Mouse (Mus musculus): ENCODE measurements around the gene Zfp853.

Gene Zfp853

DNA sequence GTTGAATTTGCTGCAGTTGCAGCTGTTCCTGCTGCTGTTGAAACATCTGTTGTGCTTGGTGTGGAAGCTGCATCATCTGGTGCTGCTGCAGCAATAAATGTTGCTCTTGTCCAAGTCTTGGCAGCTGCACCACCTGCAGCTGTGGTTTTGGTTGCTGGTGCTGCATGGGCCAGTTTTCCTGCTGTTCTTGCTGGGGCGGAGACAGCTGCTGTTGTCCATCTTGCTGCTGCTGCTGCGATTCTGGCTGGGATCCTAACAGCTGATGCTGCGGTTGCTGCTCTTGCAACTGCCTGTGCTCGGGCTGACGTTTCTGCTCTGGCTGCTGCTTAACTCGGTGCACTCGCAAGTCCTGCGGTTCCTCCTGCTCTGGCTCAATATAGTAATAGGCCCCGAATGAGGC lies 4.1 kb downstream of the Zfp853 start:
- no peak for DNase-seq

DNA sequence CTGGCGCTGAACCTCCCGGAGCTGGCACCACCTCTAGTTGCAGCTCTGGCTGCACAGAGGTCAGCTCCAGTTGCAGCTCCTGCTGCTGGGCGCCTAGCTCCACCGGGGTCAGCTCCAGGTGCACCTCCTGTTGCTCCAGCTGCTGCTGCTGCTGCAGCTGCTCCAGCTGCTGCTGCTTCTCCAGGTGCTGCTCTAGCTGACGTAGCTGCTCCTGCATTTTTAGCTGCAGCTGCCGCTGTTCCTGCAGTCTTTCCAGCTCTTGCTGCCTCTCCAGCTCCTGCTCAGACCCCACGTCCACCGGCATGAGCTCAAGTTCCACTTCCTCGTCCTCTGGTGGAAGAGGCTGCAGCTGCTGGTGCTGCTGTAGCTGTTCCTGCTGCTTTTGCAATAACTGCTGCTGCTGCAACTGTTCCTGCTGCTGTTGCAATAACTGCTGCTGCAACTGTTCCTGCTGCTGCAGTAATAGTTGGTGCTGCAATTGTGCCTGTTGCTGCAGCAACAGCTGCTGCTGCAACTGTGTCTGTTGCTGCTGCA lies 5.0 kb downstream of the Zfp853 start:
- DNase-seq: no peak

DNA sequence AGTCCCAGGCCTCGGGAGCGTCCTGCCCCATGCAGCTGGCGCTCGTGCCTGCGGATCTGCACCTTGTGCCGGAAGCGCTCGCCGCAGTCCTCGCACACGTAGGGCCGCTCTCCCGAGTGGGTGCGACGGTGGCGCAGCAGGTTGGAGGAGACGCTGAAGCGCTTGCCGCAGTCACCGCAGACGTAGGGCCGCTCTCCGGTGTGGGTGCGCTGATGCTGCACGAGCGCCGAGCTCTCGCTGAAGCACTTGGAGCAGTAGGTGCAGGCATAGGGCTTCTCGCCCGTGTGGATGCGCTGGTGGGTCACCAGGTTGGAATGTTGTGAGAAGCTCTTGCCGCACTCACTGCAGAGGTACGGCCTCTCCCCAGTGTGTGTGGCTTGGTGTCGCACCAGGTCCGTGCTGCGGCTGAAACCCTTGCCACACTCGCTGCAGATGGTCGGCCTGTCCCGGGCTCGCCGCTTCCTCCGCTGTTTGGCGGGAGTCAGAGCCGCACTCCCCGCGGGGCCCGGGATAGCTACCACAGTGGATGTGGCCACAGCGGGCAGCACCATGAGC lies 5.6 kb downstream of the Zfp853 start:
- DNase-seq: peak in 1 of 2 experiments; percentile 29

DNA sequence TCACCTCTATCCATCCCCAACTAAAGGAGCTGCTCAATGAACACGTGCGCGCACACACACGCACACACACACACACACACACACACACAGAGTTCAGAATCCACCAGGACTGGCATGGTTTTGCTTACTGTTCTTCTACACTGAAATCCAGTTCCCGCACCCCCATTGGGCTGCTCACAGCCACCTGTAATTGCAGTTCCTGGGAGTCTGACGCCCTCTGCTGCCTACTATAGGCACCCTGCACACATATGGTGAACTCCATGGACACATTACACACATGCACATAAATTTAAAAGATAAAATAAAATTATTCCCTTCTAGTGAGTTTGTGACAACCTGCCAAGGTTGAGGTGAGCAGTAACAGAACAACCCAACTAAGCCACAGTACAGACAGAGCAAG lies 8.7 kb downstream of the Zfp853 start:
- DNase-seq: peak in 1 of 2 experiments; percentile 40

DNA sequence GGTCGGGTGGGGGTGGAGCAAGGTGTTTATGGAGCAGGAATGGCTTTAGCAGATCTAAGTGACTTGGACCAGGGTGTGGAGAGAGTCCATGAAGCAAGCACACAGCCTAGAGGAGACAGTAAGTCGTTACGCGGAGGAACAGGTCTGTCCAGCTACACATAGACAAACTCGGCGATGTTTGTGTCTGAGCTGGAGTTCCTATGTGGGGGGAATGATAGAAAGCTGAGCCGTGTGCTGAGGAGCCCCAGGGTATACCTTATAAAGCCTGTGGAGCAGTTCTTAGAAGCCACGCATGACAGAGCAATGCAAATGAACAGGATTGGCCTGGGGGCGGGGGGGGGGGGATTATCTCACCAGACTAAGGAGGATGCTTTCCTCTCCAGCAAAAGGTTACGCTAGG lies 14.2 kb downstream of the Zfp853 start:
- no peak for DNase-seq

DNA sequence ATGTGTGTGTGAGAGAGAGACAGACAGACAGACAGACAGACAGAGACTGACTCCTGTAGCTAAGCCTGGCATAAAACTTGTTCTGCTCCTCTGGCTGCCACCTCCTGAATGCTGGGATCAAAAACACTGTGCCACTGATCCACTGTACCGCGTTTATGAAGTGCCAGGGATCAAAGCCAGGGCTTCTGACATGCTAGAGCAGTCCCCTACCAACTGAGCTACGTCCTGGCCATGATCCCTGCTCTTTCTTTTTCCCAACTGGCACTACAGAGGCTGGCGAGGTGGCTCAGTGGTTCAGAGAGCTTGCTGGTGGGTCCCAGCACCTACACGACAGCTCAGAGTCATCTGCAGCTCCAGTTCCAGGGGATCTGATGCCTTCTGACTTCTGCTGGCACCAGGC lies 17.7 kb downstream of the Zfp853 start:
- no peak for DNase-seq

DNA sequence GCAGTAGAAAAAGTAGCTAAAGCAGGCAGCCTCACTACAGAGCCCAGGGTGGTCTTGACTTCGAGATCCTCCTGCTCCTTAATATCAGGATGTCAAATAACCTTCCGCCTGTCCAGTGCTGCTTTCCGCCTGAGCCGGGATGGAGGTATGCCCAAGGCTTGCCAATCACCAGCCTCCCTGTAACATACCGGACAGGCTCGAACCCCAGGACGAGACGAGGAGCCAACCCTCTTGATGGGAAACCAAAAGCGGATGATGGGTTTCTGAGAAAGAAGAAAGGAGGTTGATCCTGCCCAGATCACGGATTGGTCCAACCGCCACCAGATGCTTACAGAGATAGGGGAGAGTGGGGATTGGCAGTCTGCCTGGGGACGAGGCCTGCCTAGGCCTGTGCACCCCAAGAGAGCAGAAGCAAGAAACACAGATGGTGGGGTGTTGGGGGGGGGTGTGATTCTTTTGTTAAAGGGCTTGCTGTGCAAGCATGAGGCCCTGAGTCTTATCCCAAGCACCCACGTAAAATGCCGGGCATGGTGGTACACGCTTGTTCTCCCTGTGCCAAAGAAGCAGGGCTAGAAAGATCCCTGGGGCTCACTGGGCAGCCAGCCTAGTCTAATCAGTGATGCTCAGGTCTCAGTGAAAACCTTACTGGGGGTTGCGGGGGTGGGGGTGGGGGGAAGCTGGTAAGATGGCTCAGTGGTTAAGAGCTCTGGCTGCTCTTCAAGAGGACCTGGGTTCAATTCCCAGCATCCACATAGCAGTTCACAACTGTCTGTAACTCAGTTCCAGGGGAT lies 20.7 kb downstream of the Zfp853 start:
- no peak for DNase-seq

DNA sequence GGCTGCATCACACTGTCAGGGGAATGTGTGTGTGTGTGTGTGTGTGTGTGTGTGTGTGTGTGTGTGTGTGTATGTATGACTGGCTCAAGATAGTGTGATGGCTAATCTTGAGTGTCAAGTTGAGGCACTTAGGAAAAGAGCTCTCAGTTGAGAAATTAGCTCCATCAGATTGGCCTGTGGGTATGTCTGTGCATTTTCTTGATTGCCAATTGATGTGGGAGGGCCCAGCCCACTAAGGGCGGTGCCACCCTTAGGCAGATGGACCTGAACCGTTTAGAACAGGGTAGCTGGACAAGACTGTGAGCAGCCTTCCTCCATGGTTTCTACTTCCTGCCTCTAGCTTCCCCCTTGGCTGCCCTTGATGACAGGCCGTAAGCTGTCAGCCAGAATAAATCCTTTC lies 21.3 kb downstream of the Zfp853 start:
- no peak for DNase-seq

DNA sequence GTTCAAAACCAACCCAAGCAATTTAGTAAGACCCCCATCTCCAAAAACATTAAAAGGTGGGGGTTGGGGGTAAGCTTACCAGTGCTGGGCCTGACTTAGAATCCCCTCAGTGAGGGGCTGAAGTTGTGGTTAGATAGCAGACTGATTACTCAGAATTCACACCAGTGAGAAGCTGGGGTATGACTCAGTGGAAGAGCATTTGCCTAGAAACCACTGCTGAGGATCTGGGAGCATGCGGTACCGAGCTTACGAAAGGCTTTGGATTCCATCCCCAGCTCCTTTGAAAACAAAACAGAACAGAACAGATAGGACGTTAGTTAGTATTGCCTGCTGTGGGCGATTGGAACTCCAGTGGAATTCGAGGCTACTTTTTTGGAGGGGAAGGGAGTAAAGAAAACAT lies 21.8 kb downstream of the Zfp853 start:
- DNase-seq: no peak

DNA sequence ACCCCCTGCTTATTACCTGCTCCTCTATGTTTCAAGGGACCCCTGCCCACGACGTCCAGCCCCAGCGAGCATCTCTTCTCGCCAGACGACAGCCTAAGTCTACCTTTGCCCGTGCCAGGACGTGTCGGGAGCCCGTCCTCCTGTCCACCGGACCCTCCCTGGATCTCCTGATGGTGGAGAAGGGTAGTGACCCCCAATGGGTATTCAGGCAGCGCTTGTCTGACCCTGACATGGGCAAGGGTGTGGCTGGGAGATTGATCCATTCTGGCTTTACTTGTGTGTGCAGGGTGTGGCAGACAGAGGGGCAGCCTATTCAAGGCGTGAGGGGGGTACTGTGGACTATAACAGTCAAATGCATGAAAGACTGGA lies 23.3 kb downstream of the Zfp853 start:
- no peak for DNase-seq

DNA sequence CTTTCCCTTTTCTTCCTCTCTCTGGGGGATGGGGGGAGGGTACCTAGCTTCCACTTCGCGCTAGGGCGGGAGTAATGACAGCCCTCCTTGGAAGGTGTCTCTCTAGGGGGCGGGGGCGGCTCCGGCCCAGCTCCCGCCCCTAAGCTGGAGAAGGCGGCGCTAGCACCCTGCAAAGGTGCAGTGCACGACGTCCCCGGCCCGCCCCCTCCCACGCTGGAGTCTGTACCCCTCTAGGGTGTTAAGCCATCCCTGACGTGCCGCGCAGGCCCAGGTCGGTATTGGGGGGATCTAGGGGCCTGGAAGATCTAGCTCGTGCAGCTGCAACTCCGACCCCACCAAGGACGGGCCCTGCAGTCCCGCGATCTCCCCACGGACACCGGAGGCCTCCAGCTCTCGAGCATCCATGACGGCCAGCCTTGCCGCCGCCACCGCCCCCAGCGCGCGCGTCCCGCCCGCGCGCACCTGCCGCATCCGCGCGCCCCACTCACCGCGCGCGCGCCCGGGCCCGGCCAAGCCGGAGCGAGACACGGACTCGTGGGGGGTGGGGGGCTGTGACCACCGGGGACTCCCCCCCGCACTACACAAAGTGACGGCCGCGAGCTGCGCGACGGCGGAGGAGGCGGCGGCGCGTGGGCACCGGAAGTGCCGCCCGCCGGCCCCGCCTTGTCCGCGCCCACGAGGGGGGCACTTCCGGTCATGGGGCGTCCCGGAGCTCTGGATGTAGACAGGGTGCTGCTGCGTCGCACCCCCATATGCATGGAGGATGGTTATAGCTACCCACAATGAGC lies 23.9 kb downstream of the Zfp853 start, which contains the start of gene Zfp316:
Gene Zfp316, minus strand, starts transcription at position 660 of the 788 bp plus-strand sequence.
- peak; percentile 67 to 87 for DNase-seq

DNA sequence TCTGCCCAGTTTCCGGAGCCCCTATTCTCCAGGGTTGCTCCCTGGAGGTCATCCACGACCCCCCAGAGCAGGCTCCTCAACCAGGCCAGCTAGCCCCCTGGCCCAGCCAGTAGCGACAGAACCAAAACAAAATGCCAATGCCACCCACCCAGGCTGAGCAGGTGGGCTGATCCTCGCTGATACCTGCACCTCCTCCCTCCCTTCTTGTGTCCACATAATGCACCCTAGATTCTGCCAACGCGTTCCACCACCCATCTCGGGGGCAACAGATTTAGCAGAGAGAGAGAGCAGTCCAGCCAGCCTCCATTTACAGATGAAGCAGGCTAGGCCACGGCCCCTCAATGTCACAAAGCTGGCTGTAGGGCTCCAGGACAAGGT lies 24.4 kb downstream of the Zfp853 start:
- no peak for DNase-seq

DNA sequence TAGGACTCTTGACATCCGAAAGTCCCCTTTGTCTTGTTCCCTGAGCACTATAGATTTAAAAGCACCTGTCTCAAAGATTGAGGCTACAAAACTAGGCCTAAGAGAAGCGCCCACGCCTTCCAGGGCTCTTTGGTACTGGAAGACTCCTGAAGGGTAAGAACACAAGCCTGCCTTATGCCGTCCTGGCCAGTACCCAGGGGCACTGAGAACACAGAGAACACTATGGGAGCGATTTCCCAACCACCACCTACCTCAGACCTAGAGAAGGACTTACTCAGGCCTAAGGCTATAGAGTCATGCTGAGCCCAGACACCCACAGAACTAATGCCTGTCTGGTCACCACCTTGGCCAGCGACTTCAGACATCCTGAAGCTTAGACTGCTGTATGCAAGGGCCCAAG lies 26.6 kb downstream of the Zfp853 start:
- no peak for DNase-seq

DNA sequence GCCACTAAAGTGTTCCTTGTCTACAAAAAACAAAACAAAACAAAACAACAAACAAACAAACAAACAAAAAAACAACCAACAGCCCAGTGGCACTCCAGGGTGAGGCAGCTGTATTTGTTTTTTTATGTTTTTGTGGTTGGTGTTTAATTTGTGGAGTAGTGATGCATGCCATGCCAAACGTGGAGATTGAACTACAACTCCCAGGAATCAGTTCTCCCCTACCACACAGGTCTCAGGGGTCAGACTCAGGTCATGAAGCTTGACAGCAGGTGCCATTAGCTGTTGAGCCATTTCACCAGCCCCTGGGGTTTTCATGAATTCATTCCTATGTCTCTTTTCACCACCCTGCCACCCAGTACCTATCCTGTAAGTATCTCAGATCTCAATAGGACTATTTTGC lies 28.0 kb downstream of the Zfp853 start:
- DNase-seq: no peak

DNA sequence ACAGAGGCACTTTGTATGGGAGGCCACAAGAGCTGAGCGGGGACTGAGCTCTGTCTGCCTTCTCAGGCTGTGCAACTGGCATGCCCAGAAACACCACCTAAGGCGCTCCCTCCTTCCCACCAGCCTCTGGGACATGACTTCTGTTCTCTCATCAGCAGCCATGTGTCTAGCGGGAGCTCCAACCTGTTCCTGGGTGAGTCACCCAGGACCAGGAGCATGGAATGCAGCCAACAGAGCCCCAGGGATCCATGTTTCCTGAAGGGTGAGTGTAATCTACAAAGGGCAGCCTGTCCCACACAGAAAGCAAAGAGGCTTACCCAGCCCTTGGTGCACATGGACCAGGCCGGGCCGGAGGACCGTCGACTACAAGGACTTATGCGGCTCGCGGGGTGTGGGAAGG lies 28.7 kb downstream of the Zfp853 start:
- DNase-seq: peak in 1 of 2 experiments; percentile 8

DNA sequence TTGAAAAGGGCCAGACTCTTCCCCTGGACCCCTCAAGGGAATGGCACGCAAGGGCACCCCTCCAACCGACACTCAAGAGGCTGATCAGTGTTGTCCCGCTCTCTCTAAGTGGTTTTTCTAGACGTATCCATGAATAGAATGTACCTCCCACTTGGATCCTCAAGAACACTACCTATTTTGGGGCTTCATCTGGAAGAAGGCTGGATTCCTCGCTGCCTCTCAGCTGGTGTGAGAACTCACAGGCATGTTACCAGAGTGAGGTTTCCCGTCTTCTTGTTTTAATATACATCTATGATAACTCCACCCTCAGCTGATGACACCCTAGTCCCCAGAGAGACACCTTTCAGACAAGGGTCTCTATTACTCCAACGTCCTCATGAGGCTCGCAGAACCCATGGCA lies 31.8 kb downstream of the Zfp853 start:
- DNase-seq: no peak

DNA sequence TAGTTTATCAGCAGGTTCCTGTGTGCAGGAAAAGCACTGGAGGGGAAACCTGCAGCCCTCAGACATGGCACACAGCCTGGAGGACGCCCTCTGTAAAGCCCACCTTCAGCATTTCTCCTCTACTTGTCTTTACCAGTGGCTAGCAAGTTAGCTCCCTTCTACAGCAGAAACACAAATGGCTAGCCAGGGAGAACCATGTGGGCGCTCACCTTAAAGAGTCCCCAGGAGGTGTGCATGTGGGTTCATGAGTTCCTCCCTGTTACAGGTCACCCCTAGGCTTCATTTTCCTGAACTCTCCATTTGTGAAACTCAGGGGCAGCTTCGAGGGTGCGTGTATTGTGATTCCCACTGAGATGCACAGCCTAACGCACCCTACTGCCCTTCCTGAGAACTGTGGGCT lies 37.6 kb downstream of the Zfp853 start:
- DNase-seq: no peak

DNA sequence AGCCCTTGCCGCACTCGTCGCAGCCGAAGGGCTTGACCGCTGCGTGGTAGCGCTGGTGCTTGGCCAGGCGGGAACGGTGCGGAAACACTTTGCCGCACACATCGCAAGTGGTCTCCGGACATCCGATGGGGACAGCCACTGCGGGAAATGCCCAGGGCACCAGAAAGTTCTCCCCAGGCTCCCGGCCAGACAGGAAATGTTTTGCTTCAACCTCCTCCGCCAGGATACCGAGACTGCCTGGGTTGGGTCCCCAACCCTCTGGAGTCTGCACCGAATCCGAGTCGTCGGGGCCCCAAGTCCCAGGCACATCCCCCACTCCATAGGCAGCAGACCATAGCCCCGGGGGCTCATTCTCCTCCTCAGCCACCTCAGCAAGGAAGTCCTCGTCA lies 38.3 kb downstream of the Zfp853 start:
- peak in 1 of 2 experiments; percentile 9 for DNase-seq

DNA sequence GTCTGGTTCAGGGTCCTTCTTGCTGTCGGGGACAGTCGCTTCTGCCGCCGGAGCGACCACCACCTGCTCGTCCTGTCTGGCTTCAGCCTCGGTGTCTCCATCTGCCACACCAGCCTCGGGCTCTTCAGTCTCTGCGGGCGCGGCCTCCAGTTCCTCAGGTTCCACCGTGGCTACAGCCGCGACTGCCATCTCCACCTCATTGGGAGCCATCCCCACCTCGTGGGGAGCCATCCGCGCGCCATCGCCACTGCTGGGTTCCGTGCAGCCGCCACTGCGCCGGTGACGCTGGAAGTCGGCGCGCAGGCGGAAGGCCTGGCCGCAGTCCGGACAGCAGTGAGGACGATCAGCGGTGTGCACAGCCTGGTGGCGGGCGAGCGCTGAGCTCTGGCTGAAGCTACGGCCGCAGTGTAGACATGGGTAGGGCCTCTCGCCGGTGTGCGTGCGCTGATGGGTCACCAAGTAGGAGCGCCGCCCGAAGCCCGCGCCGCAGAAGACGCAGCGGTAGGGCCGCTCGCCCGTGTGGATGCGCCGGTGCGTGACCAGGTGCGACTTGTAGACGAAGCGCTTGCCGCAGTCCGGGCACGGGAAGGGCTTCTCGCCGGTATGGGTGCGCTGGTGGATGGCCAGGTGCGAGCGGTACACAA lies 38.8 kb downstream of the Zfp853 start:
- DNase-seq: peak in 1 of 2 experiments; percentile 11

DNA sequence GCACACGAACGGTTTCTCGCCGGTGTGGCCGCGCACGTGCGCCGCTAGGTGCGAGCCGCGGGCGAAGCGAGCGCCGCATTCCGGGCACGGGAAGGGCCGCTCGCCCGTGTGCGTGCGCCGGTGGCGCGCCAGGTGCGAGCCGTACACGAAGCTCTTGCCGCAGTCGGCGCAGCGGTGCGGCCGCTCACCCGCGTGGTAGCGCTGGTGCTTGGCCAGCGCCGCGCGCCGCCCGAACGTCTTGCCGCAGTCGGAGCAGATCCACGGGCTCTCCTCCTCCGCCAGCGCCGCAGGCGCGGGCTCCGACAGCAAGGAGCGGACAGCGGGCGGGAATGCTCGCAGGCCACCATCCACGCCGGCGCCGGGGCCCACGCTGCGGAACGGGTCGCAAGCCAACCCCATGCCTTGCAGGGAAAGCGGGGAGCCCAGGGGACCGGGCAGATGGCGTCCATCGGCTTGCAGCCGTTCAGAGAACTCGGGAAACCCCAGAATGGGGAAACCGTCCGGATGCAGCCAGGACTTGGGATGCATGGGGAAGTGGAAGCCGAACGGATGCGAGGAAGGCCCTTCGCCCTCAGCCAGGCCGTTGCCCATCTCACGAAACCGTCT lies 39.4 kb downstream of the Zfp853 start:
- peak in 1 of 2 experiments; percentile 9 for DNase-seq

DNA sequence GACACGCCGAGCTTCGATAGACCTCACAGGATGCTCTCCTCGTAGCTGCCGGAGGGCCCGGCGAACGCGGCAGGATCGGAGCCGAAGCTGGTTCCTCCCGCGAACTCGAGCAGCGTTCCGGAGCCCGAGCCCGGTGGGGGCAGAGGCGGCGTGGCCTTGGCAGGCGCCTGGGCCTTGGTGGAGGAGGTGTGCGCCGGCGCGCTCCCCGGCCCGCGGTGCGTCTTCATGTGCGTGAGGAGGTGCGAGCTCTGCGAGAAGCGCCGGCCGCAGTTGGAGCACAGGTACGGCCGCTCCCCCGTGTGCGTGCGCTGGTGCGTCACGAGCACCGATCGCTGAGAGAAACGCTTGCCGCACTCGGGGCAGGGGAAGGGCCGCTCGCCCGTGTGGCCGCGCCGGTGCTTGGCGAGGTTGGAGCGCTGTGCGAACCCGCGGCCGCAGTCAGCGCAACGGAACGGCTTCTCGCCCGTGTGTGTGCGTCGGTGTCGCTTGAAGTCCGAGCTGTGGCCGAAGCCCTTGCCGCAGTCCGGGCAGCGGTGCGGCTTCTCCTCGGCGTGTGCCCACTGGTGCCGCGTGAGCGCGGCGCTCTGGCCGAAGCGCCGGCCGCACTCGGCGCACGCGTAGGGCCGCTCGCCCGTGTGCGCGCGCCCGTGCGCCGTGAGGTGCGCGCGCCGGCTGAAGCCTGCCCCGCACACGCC lies 40.1 kb downstream of the Zfp853 start:
- DNase-seq: peak in 1 of 2 experiments; percentile 24

DNA sequence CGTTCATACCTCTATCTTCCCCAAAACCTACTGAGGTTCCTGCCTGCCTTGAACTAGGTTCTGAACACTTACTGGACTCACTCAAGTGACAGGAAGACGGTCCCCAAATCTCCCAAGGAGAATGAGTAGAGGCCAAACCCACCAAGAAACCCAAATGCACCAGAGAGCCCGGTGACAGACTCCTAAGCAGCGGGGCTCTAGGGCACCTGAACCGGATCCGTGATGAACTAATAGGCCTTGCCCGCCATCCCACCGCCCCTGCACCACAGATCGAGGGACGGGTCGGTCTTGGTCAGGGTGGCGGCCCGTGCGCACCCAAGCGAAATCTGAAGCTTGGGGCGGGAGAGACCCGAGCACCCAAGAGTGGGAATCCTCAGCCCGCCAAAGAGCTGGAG lies 40.6 kb downstream of the Zfp853 start:
- peak in 1 of 2 experiments; percentile 6 for DNase-seq

All from kidney, postnatal 36 days (tissue).